Mouse (Mus musculus) adrenal gland, adult (tissue): Measurements from ENCODE around the gene Abcd3.
"Not testable (repeated sequence)": the region's sequence is repeated elsewhere in the genome, so short reads cannot be mapped to it uniquely, and the experiment has no call there.

ENCODE experiments used
- DNase-seq, 2 experiments: peaks; one replicate each; pipeline ENCODE4 v3.0.0; 2022 to 2023; ENCODE audit warnings: low spot score in 1 of 2; ENCODE audit not compliant: inconsistent age in 2 of 2

The Abcd3 gene

GRCm38 (mm10) chr3:121819693-121820200 is 4.6 kb upstream of the Abcd3 start:
- DNase-seq = no peak

GRCm38 (mm10) chr3:121818736-121819396 is 3.8 kb upstream of the Abcd3 start:
- no peak for DNase-seq

DNA sequence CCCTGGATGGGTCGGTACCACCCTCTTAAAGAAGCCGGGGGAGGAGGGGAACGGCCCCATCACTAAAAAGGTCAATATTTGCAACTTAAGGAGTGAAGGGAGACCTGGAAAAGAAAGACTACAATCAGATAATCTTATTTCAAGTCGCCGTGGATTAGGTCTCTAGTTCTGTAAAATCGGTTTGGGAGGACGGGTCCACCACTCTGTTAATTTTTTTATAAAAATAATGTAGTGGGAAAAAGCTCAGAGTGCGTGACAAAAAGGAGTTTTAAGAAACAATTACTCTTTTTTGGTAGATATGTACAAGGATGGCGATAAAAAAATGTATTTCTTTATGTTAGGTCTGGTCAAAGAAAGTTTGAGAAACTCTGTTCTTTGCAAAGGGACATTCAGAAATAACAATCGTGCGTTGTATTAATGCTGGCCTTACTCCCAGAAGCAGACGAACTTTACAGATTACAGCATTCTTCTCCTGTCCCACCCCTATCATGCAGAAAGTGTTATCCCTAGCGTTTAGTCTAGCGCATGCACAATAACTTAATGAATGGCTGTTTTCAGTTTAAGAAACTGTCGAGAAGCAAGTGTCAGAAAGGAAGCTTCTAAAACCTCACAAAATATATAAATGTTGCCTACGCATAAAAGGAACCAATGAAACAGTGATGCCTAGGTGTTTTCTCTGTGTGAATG is 590 bp upstream of the Abcd3 start:
- peak in 1 of 2 experiments; percentile 56 for DNase-seq

- DNase-seq = peak in 1 of 2 experiments; percentile 87
Observed at GRCm38 (mm10) chr3:121814413-121814864, 663 bp downstream of the Abcd3 start.

DNA sequence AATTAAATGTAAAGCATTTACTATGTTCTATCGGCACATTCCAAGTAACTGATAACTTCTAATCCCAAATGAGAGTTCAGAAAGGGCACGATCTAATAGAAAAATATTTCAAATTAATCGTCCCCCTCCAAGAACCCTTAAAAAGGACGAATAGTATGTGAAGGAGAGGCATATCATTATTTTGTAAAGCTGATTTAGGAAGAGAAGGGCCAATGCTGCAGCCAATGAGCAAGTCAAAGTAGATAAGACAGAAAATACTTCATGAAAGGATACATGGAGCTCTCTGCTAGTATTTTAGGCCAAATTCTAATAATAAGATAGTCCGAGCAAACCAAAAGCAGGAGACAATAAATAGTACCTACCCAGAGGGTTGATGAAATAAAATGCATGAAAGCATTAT is 1.3 kb downstream of the Abcd3 start:
- DNase-seq = no peak

GRCm38 (mm10) chr3:121808246-121808645 is 6.9 kb downstream of the Abcd3 start:
- DNase-seq = no peak

GRCm38 (mm10) chr3:121794214-121794613 is 20.9 kb downstream of the Abcd3 start:
- DNase-seq = no peak

- DNase-seq = no peak
Observed at GRCm38 (mm10) chr3:121792246-121792645, 22.9 kb downstream of the Abcd3 start.

GRCm38 (mm10) chr3:121790442-121790841 is 24.7 kb downstream of the Abcd3 start:
- DNase-seq = no peak

GRCm38 (mm10) chr3:121789790-121790189 is 25.3 kb downstream of the Abcd3 start:
- DNase-seq = no peak

DNA sequence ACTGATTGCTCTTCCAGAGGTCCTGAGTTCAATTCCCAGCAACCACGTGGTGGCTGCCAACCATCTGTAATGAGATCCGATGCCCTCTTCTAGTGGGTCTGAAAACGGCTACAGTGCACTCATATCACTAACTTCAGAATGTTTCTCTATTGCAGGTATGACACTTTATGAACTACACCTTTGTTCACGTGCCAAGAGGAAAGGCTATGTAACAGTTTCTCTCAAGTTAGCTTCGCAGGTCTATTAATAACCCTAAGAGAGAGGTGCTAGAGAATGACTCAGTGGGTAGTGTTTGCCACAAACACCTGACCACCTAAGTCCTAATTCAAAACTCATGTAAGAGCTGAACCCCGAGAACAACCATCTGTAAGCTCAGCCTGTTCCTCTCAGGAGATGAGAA is 32.1 kb downstream of the Abcd3 start:
- no peak for DNase-seq

DNA sequence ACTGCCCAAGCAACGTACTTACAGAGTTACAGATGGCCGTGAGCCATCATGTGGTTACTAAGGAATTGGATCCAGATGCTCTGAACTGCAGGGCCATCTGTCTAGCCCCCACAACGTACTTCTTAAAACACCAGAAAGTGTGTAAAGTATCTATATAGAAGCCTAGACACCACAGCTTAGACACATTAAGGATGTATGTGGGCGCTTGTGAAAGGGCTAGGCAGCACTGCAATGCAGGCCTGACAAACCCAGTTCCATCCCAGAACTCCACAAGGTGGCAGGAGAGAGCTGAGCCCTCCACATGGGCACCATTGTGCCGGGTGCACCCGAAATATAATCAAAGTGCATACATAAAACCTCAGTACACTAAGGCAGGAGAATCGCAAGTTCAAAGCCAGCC is 37.2 kb downstream of the Abcd3 start:
- peak; percentile 30 to 74 for DNase-seq

- not testable (repeated sequence) for DNase-seq
Observed at GRCm38 (mm10) chr3:121773336-121773735, 41.8 kb downstream of the Abcd3 start.

GRCm38 (mm10) chr3:121768770-121769169 is 46.3 kb downstream of the Abcd3 start:
- no peak for DNase-seq

DNA sequence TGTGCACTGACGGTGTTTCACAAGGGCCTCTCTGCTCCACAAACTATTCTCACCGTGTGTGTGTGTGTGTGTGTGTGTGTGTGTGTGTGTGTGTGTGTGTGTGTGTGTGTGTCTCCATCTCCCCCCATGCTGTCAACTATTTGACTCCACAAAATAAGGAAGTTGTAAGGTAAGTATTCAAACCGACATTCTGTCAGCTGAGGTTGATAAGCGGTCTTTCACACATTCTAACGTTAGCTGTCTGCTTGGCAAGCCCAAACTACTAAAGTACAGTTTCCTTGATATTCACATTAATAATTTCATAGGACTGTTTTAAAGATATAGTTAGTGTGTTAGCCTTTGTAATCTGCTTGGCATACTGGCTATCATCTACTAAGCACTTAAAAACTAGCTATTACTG is 48.3 kb downstream of the Abcd3 start:
- no peak for DNase-seq

DNA sequence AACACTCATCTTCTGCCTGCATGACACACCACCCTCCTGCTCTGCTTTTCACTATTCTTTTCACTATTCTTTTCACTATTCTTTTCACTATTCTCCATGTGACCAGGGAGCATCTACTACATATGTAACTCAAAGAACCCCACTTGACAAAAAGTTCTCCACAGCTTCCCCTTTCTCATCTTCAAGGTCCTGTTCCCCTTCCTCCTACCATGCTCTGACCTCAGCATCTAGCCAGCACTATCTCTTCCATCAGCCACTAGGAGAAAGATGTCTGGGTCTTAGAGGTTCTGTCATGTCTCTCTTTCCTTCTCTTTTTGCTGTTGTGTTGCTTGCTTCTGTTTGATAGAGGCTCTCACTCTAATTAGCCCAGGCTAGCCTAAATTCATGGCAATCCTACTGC is 49.1 kb downstream of the Abcd3 start:
- no peak for DNase-seq

DNA sequence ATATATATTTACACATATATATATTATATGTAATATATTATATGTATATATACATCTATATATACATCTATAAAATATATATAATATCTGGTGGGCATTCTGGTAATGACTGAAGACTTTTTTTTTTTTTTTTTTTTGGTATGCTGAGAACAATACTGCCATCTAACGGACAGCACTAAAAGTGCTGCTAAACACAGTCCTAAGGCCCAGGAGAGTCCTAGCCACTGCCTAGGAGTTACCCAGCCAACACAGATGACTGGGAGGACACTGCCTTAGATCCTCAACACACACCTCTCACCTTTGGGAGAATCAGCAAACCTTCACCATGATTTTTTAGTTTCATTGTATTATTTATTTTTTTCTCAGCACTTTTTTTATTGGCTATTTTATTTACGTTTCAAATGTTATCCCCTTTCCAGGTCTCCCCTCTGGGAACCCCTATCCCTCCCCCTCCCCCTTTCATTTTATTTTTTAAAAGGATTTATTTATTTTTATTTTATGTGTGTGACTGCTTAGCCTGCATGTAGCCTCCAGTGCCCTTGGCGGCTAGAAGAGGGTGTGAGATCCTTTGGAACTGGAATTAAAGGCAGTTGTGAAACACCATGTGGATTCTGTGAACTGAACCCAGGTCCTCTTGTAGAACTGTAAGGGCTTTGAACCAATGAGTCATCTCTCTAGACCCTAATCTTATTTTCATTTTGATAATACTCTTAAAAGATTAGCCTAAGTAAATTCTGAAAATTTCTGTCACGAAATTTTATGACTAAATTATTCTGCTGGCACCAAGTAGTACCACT is 52.8 kb downstream of the Abcd3 start:
- peak in 1 of 2 experiments; percentile 43 for DNase-seq

GRCm38 (mm10) chr3:121758373-121758772 is 56.7 kb downstream of the Abcd3 start:
- DNase-seq = no peak

GRCm38 (mm10) chr3:121755152-121755551 is 60.0 kb downstream of the Abcd3 start:
- no peak for DNase-seq

DNA sequence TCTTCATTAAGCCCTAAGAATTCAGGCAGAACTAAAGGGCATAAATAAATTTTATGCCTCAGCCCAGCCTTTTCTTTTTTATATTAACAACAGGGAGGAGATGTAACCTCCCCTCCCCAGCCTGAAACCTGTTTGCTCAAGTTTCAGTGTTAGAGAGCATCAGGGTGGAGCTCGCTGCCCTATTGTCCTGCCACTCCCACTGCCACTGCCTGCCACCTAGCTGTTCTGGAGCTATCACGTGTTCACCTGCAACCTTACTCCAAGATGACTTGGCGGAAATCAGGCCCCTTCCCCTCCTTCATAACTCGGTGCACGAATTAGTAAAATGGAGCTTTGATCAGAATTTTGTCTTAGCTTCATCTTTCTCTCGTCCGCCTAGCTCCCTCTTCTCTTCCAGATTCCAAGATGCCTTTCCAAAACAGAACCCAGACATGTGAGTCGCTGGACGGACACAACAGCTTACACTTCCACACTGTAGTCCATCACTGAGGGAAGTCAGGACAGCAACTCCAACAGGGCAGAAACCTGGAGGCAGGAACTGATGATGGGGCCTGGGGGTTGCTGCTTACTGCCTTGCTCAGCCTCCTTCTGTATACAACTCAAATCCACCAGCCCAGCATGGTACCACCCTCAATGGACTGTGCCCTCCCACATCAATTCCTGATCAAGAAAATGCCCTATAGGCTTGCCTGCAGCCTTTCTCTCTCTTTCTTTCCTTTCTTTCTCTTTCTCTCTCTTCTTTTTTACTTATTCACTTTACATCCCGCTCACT is 60.6 kb downstream of the Abcd3 start:
- not testable (repeated sequence) for DNase-seq
